Mouse (Mus musculus): ENCODE measurements at regions not wholly inside any gene's neighbourhood (a gene's known extent, or its start where the extent isn't known, plus 50 kb on each side); places are given as distances from the start of the nearest gene placed in this dataset.
"Not testable (repeated sequence)": the region's sequence is repeated elsewhere in the genome, so short reads cannot be mapped to it uniquely, and the experiment has no call there.

DNA sequence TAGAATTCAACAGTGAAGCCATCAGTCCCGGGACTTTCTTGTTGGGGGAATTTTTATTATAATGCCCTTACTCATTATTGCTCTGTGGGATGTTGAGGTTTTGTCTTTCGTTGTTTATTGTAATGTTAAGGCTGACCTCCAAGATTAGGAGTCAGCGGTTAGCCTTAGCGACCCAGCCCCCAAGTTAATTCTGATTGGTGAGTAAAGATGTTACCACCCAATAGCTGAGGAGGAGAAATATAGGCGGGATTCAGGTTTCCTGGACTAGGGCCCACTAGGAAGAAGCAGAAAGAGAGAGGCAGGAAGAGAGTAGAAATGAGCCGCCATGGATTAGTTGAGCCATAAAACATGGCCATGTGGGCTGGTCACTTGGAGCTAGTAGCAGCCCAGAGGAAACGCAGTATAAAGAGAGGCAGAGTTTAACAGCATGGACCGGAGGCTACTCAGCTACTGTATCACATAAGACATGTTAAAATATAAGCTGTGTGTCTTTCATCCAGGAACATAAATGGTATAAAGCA lies 302.1 kb upstream of the Ercc4 start:
- DNase-seq = no peak

DNA sequence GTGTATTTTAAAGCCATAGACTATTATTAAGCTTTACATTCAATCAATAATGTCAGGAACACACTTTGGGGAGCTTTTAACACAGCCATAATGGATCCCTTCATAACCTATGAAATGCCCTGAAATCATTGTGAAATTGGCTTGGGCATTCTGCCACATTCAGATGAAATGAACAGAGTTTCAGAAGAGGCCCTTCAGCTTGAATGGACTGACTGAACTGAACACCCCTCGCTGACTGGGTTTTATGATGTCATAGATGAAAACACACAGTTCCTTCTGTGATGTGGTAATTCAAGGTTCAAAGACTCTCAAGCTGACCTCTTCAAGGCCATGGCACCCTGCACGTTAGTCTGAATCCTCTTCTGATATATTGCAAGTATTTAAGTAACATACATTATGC lies 298.4 kb upstream of the Ercc4 start:
- DNase-seq = no peak

DNA sequence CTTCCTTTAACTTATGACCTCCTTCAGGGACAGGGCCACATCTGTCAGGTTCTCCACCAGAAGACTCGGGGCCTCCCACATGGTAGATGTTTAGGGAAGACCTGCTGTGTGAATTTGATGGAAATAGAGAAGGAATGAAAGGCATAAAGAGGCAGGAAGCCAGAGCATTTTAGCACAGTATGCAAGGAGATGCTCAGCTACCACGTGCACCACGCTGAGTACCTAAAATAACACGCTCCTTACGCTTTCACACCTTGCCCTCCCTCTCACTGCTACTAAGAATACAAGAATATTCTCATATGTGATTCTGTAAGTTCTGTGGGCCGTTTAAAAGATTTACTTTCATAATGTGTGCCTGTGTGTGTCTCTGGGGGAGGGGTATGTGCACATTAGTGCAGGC lies 284.8 kb upstream of the Ercc4 start:
- DNase-seq = no peak

DNA sequence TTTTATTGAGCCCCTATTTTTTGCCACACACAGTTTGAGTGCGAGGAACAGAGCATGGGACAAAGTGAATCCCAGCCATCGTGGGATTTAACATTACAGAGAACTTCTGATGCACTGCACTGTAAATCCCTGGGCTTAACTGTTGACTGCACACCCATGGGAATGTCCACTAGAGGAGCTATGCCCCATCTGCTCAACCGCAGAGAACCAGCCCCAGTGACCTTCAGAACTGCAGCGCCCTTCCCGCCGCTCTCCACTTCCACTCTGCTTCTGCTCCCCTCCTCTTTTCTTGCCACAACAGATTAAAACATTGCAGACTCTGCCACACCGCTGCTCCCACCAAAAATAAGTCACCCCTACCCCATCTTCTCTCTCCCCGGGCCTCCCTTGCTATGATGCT lies 283.3 kb upstream of the Ercc4 start:
- no peak for DNase-seq

- DNase-seq = not testable (repeated sequence)
These were observed 278.2 kb upstream of the Ercc4 start for GRCm38 (mm10) chr16:12831308-12831707.

GRCm38 (mm10) chr16:12856356-12856755 lies 253.1 kb upstream of the Ercc4 start:
- DNase-seq = no peak

DNA sequence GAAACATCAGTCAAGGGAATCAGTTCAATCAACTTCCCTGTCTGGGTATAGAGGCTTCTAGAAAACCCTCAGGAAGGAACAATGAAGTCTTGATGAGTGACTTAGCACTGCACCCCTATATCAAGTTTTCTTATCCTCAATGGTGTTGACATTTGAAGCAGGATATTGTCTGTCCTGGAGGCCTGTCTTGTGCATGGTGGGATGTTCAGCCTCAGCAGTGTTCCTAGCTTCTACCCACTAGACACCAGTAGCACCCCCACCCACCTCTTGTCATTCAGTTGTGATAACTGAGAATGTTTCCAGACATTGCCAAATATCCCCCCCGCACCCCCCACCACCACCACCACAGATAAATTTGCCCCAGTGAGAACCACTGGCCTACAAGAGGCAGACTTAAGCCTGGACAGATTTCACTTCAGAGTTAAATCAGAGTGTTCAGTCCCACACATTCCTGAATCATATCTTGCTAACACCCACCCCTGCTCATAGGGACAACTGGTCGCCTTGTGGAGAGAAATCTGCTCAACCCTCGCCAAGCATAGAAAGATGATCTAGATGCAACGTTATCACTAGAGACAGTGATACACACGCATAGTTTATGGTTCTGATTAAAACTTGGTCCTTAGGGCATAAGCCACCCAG lies 249.6 kb upstream of the Ercc4 start:
- no peak for DNase-seq

DNA sequence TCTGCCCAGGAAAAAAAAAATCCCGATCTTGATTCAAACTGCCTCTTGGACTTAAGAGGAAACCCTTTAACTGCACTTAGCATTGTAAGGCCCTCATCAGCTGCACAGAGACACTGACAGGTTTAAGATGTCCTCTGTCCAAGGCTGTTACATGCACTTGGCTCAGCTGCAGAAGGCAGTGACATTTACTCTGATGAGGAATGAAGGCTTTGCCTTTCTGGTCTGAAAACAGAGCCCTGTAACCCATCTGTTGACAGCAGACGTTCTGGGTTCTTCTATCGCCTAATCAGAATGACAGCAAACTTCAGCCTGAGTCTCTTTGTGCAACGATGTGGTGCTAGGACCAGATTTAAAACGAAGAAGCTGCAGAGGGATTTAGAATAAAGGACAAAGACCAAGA lies 246.9 kb upstream of the Ercc4 start:
- DNase-seq = no peak

DNA sequence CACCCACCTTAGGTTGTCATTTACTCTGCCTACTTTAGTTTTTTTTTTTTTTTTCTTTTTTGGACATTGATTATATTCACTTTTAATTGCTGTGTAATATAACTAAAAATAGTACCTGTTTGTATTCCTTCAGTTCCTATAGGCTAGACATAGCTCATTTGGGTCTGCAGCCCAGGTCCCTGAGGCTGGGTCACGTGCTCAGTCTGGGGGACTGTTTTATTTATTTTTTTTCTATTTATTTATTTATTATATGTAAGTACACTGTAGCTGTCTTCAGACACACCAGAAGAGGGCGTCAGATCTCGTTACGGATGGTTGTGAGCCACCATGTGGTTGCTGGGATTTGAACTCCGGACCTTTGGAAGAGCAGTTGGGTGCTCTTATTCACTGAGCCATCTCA lies 231.2 kb upstream of the Ercc4 start:
- not testable (repeated sequence) for DNase-seq

- DNase-seq = no peak
These were observed 229.5 kb upstream of the Ercc4 start for GRCm38 (mm10) chr16:12880011-12880410.

DNA sequence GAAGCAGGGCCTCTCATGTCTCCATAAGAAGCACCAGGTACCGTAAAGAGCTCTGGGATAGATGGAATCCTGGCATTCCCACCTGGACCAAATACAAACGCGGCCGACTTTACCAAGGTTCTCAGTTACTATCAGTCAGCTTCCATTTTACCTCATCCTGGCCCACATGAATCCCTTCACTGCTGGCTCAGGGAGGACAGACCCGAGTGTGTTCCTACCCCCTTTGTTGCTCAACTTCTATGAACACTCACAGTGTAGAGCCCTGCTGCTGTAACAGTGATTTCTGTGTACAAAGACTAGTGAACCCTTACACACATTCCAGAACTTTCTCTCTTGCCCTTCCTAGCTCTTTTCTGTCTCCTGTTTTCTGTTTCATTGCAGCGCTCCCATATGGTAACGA lies 229.0 kb upstream of the Ercc4 start:
- DNase-seq = no peak

DNA sequence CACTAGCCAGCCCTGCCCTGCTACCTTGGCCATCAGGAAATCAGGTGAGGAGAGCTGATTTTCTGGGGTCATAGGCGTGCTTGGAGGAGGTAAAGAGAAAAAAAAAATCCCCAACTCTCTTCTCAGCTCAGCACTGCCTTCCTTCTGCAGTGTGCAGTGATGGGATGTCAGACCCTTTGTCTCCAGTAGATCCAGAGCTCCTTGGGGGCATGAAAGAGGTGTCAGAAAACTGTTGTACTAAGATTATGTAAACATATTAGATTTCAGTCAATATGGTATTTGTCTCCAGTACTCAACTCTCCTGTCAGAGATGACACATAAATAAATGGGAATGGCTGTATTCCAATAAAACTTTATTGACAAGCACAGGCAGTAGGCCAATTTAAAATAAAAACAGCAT lies 226.8 kb upstream of the Ercc4 start:
- no peak for DNase-seq

- DNase-seq = peak in 1 of 2 experiments; percentile 3
These were observed 224.9 kb upstream of the Ercc4 start for GRCm38 (mm10) chr16:12884556-12884955.

GRCm38 (mm10) chr16:12886127-12886526 lies 223.4 kb upstream of the Ercc4 start:
- peak in 1 of 2 experiments; percentile 5 for DNase-seq

GRCm38 (mm10) chr16:12887381-12887780 lies 222.1 kb upstream of the Ercc4 start:
- no peak for DNase-seq

- no peak for DNase-seq
These were observed 219.4 kb upstream of the Ercc4 start for GRCm38 (mm10) chr16:12890094-12890493.

GRCm38 (mm10) chr16:12890545-12890944 lies 218.9 kb upstream of the Ercc4 start:
- DNase-seq = no peak

DNA sequence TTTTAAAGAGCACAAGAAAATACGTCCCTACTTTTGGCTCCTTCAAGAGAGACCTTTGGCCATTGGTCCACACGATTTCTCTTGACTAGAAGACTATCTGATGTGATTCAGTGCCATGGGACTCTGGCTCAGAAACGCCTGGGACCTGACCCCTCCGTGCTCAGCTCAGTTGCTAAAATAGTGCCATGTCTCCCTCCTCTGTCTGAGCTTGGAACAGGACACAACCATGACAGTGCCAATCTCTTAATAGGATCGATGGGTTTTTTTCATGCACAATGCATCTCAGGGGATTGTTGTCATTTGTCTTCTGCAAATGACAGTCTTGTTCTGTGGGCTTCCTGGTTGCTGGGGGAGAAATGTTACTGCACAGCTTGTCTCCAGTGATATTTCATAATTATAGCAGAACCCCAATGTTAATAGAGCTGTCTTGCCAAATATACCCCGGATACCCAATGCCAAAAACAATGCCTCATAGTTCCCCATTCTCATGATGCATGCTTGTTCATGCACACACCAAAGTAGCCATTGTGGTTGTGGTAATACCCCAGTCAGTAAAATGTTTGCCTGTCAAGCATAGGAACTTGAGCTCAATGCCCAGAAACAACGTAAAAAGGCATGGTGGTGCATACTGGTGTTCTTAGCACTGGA lies 216.7 kb upstream of the Ercc4 start:
- DNase-seq = no peak

GRCm38 (mm10) chr16:12897267-12897666 lies 212.2 kb upstream of the Ercc4 start:
- no peak for DNase-seq

GRCm38 (mm10) chr16:12900670-12901069 lies 208.8 kb upstream of the Ercc4 start:
- DNase-seq = no peak

DNA sequence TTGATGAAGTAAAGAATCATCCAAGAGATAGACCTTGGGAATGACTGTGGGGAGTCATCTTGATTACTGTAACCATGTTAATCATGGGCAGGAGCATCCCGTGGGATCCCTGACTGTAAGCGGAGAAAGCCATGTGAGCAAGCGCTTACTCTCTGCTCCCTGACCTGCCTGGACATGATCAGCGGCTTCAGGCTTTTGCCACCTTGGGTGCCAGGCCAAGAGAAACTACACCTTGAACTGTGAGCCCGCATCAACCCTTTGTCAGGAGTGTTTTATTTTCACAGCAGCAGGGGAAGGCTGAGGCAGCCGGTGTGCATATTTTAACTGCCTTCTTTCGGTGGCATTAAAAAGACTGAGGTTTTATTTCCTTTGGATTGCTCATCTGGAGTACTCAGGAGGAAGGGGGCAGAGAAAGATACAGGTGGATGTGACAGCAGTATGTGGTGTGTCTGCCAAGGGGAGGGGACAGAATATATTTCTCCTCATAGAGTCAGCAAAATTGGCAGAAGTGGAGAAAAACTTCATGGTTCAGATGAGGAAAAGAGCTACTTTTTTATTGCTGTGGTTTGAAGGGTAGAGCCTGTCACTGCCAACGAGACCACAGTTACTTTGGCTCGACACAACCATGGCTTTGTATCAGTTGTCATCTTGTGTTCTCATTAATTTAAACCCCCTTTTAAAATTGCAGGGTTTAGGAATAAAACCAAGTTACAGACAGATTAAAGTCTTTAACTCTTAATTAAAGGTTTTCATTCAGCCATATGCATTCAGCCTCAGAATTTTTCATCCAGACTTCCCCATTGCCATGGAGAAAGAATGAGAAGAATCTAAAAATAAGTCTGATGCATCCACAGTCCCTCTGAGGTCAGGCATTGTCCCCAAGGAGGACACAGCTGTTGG lies 208.1 kb upstream of the Ercc4 start:
- no peak for DNase-seq

- DNase-seq = no peak
These were observed 207.5 kb upstream of the Ercc4 start for GRCm38 (mm10) chr16:12901996-12902319.

- DNase-seq = no peak
These were observed 206.3 kb upstream of the Ercc4 start for GRCm38 (mm10) chr16:12903161-12903560.

- no peak for DNase-seq
These were observed 204.5 kb upstream of the Ercc4 start for GRCm38 (mm10) chr16:12904937-12905336.

All from cerebellum, postnatal 36 days (tissue).